Mouse (Mus musculus) heart, embryonic 10.5 days (tissue): ENCODE results near the gene Rnase1. TPM values are rescaled to one million over a fixed set of nuclear protein-coding genes. Genes with fewer than 3 reads are reported as not detected.
"Not testable (repeated sequence)": the region's sequence is repeated elsewhere in the genome, so short reads cannot be mapped to it uniquely, and the experiment has no call there.

Source experiments
- DNase-seq: peaks from one replicate; pipeline ENCODE4 v3.0.0-alpha.2; 2017; ENCODE audit warnings: low spot score
- H3K27ac ChIP-seq: fragments of 300-500 bp; sonication (generic); 2 replicates; pipeline ENCODE4 v1.5.1; 2016; ENCODE audit warnings: mild to moderate bottlenecking
- H3K27me3 ChIP-seq: fragments of 300-500 bp; sonication (generic); 2 replicates; pipeline ENCODE4 v1.6.1; 2016; ENCODE audit warnings: mild to moderate bottlenecking; ENCODE audit not compliant: poor library complexity, insufficient read depth, severe bottlenecking
- H3K36me3 ChIP-seq: fragments of 300-500 bp; sonication (generic); 2 replicates; pipeline ENCODE4 v1.6.1; 2016; ENCODE audit warnings: mild to moderate bottlenecking, moderate library complexity
- H3K4me1 ChIP-seq: fragments of 300-500 bp; sonication (generic); 2 replicates; pipeline ENCODE4 v1.6.1; 2016; ENCODE audit warnings: mild to moderate bottlenecking
- H3K4me3 ChIP-seq: fragments of 300-500 bp; sonication (generic); 2 replicates; pipeline ENCODE4 v1.5.1; 2016; ENCODE audit warnings: mild to moderate bottlenecking, moderate library complexity
- H3K9me3 ChIP-seq: fragments of 300-500 bp; sonication (generic); 2 replicates; pipeline ENCODE4 v1.6.1; 2016; ENCODE audit warnings: mild to moderate bottlenecking, moderate library complexity
- WGBS: fragments of 180-500 bp; shearing (Covaris S2); methylation state at CpG from one replicate; pipeline ENCODE4 v1.1.7; 2016; 5-methylcytosine and 5-hydroxymethylcytosine counted together
- polyA plus RNA-seq: library from polyadenylated mRNA; unstranded; fragments of >200 nt; fragmentation: Nextera tagmentation; extraction: Ambion mirVana; gene quantifications from 2 replicates; pipeline ENCODE4 v1.2.1, GENCODE M21; 2016

The Rnase1 gene
- polyA plus RNA-seq: not detected in 2 replicates

GRCm38 (mm10) chr14:51146685-51147084 is at the start of gene Rnase1:
TSS of gene Rnase1 (minus strand) at chr14:51146785.
- Histone ChIP-seq H3K36me3 (no peaks in the 10 kb centered on the region), H3K4me1 (0 out of 2 replicates have a peak, but pooled peaks cover 6% of the 10 kb centered on the region), H3K9me3 (no peaks in the 10 kb centered on the region), H3K27me3 (no peaks in the 10 kb centered on the region), H3K4me3 (no peak within 1 kb of the TSS), H3K27ac (no peak within 1 kb of the TSS)
- 61% methylated on average over 2 of the region's 2 CpGs for WGBS
- no peak for DNase-seq

- Histone ChIP-seq H3K27ac (no peak overlapping the region), H3K36me3 (no peaks in the 10 kb centered on the region), H3K27me3 (no peaks in the 10 kb centered on the region), H3K4me1 (no peaks in the 10 kb centered on the region), H3K4me3 (no peak overlapping the region), H3K9me3 (no peaks in the 10 kb centered on the region)
- 81% methylated on average over 4 of the region's 4 CpGs for WGBS
- DNase-seq: no peak
Measured at GRCm38 (mm10) chr14:51195681-51196080, 49.1 kb upstream of the Rnase1 start.

- not testable (repeated sequence) for H3K4me3 ChIP-seq, H3K9me3 ChIP-seq, H3K4me1 ChIP-seq, H3K27me3 ChIP-seq, H3K36me3 ChIP-seq, H3K27ac ChIP-seq
- 71% methylated on average over 2 of the region's 2 CpGs for WGBS
- DNase-seq: peak; percentile 58
Measured at GRCm38 (mm10) chr14:51181051-51181450, 34.5 kb upstream of the Rnase1 start.

GRCm38 (mm10) chr14:51173843-51174242 is 27.3 kb upstream of the Rnase1 start:
- Histone ChIP-seq H3K9me3 (no peaks in the 10 kb centered on the region), H3K36me3 (no peaks in the 10 kb centered on the region), H3K4me1 (no peaks in the 10 kb centered on the region), H3K27me3 (no peaks in the 10 kb centered on the region), H3K27ac (no peak overlapping the region), H3K4me3 (no peak overlapping the region)
- no peak for DNase-seq
- WGBS: 78% methylated on average over 4 of the region's 4 CpGs

- H3K27ac ChIP-seq, H3K27me3 ChIP-seq, H3K4me1 ChIP-seq, H3K36me3 ChIP-seq, DNase-seq, H3K4me3 ChIP-seq, H3K9me3 ChIP-seq: not testable (repeated sequence)
- WGBS: 53% methylated on average over 4 of the region's 4 CpGs
Measured at GRCm38 (mm10) chr14:51172947-51173346, 26.4 kb upstream of the Rnase1 start.

GRCm38 (mm10) chr14:51172095-51172865 is 25.7 kb upstream of the Rnase1 start:
- H3K27ac ChIP-seq, H3K36me3 ChIP-seq, DNase-seq, H3K4me3 ChIP-seq, H3K27me3 ChIP-seq, H3K9me3 ChIP-seq, H3K4me1 ChIP-seq: not testable (repeated sequence)
- 35% methylated on average over 9 of the region's 9 CpGs for WGBS

GRCm38 (mm10) chr14:51166068-51166467 is 19.5 kb upstream of the Rnase1 start:
- Histone ChIP-seq H3K4me3 (no peak overlapping the region), H3K27ac (no peak overlapping the region), H3K9me3 (no peaks in the 10 kb centered on the region), H3K4me1 (no peaks in the 10 kb centered on the region), H3K36me3 (no peaks in the 10 kb centered on the region), H3K27me3 (no peaks in the 10 kb centered on the region)
- DNase-seq: no peak

- Histone ChIP-seq H3K27ac (no peak overlapping the region), H3K4me3 (no peak overlapping the region), H3K27me3 (no peaks in the 10 kb centered on the region), H3K36me3 (no peaks in the 10 kb centered on the region), H3K9me3 (no peaks in the 10 kb centered on the region), H3K4me1 (no peaks in the 10 kb centered on the region)
- DNase-seq: no peak
- WGBS: 93% methylated on average over 1 of the region's 1 CpGs
Measured at GRCm38 (mm10) chr14:51165435-51165834, 18.9 kb upstream of the Rnase1 start.

GRCm38 (mm10) chr14:51163323-51163722 is 16.7 kb upstream of the Rnase1 start:
- H3K4me1 ChIP-seq, H3K27me3 ChIP-seq, H3K36me3 ChIP-seq, DNase-seq, H3K9me3 ChIP-seq, H3K27ac ChIP-seq, H3K4me3 ChIP-seq: not testable (repeated sequence)
- whole genome bisulfite sequencing: 92% methylated on average over 6 of the region's 6 CpGs

GRCm38 (mm10) chr14:51161976-51162375 is 15.4 kb upstream of the Rnase1 start, which contains the start of gene Rnase2b:
TSS of gene Rnase2b (plus strand) at chr14:51162260.
- not testable (repeated sequence) for H3K4me1 ChIP-seq, H3K9me3 ChIP-seq, H3K4me3 ChIP-seq, H3K36me3 ChIP-seq, H3K27me3 ChIP-seq, DNase-seq, H3K27ac ChIP-seq
- 87% methylated on average over 3 of the region's 3 CpGs for whole genome bisulfite sequencing

GRCm38 (mm10) chr14:51157072-51157471 is 10.5 kb upstream of the Rnase1 start:
- 88% methylated on average over 1 of the region's 1 CpGs for WGBS
- no peaks in the 10 kb centered on the region for H3K27me3 ChIP-seq
- no peaks in the 10 kb centered on the region for H3K4me1 ChIP-seq
- H3K4me3 ChIP-seq: no peak overlapping the region
- no peaks in the 10 kb centered on the region for H3K36me3 ChIP-seq
- H3K9me3 ChIP-seq: no peaks in the 10 kb centered on the region
- H3K27ac ChIP-seq: no peak overlapping the region
- DNase-seq: no peak

- Histone ChIP-seq H3K4me1 (no peaks in the 10 kb centered on the region), H3K27me3 (no peaks in the 10 kb centered on the region), H3K27ac (no peak overlapping the region), H3K4me3 (no peak overlapping the region), H3K36me3 (no peaks in the 10 kb centered on the region), H3K9me3 (no peaks in the 10 kb centered on the region)
- no peak for DNase-seq
- WGBS: 80% methylated on average over 4 of the region's 4 CpGs
Measured at GRCm38 (mm10) chr14:51156736-51157068, 10.1 kb upstream of the Rnase1 start.

- 82% methylated on average over 5 of the region's 5 CpGs for WGBS
- H3K9me3 ChIP-seq: no peaks in the 10 kb centered on the region
- H3K27ac ChIP-seq: no peak overlapping the region
- H3K4me3 ChIP-seq: no peak overlapping the region
- no peaks in the 10 kb centered on the region for H3K36me3 ChIP-seq
- no peaks in the 10 kb centered on the region for H3K27me3 ChIP-seq
- DNase-seq: no peak
- no peaks in the 10 kb centered on the region for H3K4me1 ChIP-seq
Measured at GRCm38 (mm10) chr14:51156056-51156735, 9.6 kb upstream of the Rnase1 start.
